Mouse (Mus musculus) colon, adult 2 months (tissue): ENCODE results near the gene Begain. TPM values are rescaled to one million over a fixed set of nuclear protein-coding genes. Genes with fewer than 3 reads are reported as not detected.

ENCODE experiments used
- polyA plus RNA-seq: library from polyadenylated mRNA; depleted of rRNA; stranded (reverse); fragments of >200 nt; gene quantifications from 2 replicates; pipeline ENCODE4 v1.2.3, GENCODE M21; 2012; rRNA removed

The Begain gene
- 3.5 and 4.3 TPM in 2 replicates for polyA plus RNA-seq

GRCm38 (mm10) chr12:109068167-109068653 is at the start of gene Begain:
Gene Begain (minus strand): TSS chr12:109068217.

Other genes starting within 250 kb of the Begain start
- gene Slc25a29, start 232.3 kb downstream of the Begain start, polyA plus RNA-seq, result 13.7 and 13.8 TPM in 2 replicates
- 19.4 and 21.2 TPM in 2 replicates for gene Slc25a47, start 232.2 kb downstream of the Begain start, polyA plus RNA-seq
- 12.8 and 17.0 TPM in 2 replicates for gene Wdr25, start 174.6 kb downstream of the Begain start, polyA plus RNA-seq
- 130 and 148 TPM in 2 replicates for gene Wars, start 174.0 kb downstream of the Begain start, polyA plus RNA-seq